Mouse (Mus musculus) natural killer cell, adult 2 months (primary cell): ENCODE results near the gene Psmd4.
"Not testable (repeated sequence)": the region's sequence is repeated elsewhere in the genome, so short reads cannot be mapped to it uniquely, and the experiment has no call there.

Experiments
- DNase-seq, 2 experiments: peaks; one replicate each; pipeline ENCODE4 v3.0.0; 2022; ENCODE audit warnings: low spot score in 2 of 2

The Psmd4 gene

GRCm38 (mm10) chr3:95024551-95024950 lies 17.9 kb downstream of the Psmd4 start:
- DNase-seq, result no peak

DNA sequence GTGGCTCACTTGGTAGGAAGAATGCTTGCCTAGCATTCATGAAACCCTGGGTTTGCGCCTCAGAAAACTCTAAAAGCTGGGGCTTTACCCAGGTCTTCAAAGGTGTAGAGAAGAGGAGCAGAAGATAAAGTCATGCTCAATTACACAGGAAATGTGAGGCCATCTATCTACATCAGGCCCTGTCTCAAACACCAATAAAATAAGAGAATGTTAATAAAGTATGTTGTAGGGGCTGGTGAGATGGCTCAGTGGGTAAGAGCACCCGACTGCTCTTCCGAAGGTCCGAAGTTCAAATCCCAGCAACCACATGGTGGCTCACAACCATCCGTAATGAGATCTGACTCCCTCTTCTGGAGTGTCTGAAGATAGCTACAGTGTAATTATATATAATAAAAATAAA lies 21.5 kb downstream of the Psmd4 start:
- DNase-seq, result not testable (repeated sequence)

DNA sequence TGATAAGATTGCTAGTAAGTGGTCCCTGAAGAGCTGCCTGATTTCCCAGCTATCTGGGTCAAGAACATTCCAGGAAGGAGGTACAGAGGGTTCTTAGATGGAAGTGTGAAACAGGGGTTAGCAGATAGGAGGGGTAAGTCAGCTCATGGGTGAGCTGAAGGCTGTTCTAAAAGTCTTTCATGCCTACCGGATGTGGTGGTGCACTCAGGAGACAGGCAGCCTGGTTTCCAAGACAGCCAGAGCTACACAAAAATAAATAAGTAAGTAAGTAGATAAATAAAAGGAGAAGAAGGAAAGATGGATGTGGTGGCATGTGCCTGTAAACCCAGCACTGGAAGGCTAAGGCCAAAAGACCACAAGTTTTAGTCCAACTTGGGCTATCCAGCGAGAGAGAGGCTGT lies 23.7 kb downstream of the Psmd4 start:
- DNase-seq, result no peak

DNA sequence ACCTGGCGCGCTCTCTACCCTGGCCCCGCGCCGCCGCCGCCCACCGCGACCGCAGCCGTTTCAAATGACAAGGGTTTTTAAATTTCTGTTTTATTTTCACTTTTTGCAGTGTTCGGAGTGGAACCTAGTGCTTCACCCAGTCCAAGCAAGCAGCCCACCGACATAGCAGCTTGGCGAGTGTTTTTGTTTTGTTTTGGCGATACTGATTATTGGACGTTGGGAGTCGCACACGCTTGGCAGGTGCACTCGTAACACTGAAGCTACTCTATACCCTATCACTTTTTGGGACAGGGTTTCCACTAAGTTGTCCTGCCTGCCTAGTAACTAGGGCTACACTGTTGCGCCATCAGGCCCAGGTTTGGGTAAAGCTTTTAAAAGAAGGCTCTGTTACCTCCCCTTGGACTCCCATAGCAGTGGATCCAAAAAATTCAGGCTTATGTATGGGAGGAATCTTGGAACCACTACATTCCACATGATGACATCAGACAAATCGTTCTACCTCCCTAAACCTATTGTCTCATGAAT lies 25.8 kb downstream of the Psmd4 start:
- no peak for DNase-seq

DNA sequence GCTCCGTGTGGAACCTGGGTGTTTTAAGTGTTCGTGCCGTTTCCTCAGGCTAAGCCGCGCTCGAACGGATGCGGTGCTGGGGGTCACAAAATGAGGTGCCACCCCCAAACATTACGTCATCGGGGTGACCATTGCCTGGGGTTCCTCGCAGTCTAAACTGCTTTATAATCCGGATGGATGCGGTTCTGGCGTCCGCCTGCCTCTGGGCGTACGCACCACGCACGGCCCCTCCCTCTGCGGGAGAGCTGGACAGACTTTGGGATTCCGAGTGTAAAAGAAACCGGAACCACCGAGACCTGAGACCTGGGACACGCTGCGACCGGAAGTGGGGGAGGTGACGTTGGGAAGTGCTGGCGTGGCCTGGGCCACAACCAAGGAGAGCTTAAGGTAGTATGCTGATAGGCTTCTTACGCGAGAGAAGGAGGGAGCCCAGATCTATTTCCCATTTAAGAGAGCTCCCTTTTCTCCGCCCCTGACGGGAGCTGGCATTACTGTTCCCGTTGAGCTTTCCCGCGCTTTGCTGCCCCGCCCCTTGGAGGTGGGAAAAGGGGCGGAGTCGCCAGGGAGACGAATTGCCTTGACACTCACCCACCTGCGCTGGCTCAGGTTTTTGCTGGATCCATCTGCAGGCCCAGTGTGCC lies 26.4 kb downstream of the Psmd4 start:
- peak; percentile 94 to 95 for DNase-seq

GRCm38 (mm10) chr3:95015337-95015872 lies 27.0 kb downstream of the Psmd4 start, which contains the start of gene Zfp687:
Gene Zfp687, minus strand, starts transcription at chr3:95015448.
- peak; percentile 99 for DNase-seq

DNA sequence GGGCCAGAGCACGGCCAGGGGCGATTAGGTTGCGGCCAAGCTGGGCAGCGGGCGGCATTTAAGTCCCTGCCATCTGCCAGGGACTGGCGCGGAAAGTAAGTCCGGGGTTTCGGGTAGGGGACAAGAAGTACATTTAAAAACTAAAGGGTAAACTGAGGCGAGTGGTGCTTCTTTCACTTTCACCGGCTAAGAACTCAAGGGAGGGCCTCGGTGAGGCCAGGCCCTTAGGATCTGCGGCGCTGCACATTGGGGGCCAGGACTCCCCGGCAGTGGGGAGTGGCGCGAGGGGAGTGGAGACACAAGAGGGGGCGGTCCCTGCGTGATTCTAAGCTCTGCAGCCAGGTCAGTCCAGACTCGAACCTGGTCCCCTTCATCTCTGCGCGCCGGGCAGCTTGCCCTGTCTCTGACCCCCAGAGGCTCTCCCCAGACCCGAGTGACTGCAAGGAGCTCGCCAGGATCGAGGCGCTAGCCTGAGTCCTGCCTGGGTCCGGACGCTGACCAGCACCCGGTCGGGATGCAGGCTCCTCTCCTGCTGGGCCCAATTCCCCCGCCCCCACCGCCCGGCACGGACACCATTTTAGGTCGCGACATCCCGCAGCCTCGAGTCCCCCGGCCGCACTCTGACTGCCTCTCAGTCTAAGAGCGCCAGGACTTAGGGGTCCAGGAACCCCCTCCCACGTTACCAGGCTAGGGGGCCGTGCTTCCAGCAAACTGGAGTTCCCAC lies 27.8 kb downstream of the Psmd4 start:
- DNase-seq, result no peak

GRCm38 (mm10) chr3:95013699-95014427 lies 28.6 kb downstream of the Psmd4 start:
- DNase-seq, result no peak

DNA sequence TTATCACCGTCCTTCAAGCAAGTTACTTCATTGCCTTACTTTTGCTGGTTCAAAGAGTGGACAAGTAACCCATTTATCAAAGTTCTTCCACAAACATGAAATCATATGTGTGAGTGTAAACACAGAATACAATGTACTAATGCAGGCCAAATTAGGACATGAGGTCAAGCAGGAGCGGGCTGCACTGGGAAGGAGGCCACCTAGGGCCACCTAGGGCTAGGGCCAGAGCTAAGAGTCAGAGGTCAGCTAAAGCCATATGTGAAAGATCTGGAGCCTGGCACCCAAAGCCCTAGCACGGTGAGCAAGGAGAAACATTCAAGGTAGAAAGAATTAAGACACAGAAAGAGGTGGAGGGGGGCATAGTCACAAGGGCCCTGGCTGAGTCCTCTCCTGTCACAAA lies 29.4 kb downstream of the Psmd4 start:
- DNase-seq, result no peak

DNA sequence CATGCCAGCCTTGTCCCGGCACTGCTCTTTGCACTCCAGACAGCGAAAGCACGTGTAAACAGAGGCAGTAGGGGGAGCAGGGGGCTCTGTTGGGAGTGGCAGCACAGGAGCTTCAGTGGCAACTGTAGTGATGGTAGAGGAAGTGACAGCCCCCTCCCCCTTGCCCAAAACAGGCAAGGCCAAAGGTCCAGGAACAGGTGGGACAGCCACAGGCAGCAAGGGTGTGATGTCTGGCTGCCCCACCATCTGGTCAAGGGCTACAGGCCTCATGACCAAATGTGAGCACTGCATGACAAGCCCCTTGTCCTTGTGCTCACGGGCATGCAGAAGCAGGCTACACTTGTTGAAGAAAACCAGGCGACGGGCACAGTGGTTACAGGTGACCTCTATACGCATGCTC lies 32.0 kb downstream of the Psmd4 start:
- no peak for DNase-seq

DNA sequence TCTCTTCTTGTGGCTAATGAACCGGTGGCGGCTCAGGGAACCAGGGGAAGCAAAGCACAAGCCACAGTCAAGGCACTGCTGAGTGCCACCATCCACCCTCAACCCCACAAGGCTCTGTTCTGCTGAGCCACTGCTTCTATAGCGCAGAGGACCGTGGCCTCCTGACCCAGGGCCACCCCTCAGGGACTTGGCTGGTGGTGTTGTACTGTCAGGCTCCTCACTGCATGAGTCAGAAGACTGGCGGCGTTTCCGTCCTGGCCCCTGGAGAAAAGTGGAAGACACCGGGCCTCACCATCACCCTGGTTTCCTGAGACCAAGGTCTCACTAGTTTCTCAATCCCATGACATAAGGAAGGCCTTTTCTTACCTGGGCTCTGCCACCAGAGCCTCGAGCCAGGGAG lies 34.7 kb downstream of the Psmd4 start:
- DNase-seq, result no peak

- no peak for DNase-seq
Measured at GRCm38 (mm10) chr3:95005651-95006050, 36.8 kb downstream of the Psmd4 start.

GRCm38 (mm10) chr3:95003273-95003672 lies 39.1 kb downstream of the Psmd4 start:
- no peak for DNase-seq

- no peak for DNase-seq
Measured at GRCm38 (mm10) chr3:95002569-95002968, 39.8 kb downstream of the Psmd4 start.

- peak; percentile 81 to 86 for DNase-seq
Measured at GRCm38 (mm10) chr3:94996946-94997345, 45.5 kb downstream of the Psmd4 start.

GRCm38 (mm10) chr3:94989159-94989761 lies 53.2 kb downstream of the Psmd4 start:
- DNase-seq, result no peak

DNA sequence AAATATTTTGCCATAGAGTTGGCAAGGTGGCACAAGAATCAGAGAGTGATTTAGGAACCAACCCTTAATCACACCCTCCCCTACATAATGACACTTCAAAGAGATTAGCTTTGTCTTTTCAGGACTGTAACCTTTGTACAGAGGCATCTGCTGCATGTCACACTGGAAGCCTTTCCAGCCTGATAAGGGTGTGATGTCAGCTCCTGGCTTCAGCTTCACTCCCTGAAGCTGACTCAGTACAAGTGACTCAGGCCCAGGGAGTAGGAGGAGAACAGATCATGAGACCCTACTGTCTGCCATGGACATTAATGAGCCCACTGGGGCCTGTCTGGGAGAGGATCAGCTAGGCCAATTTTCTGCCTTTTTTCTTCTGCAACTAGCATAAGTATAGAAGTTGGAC lies 54.8 kb downstream of the Psmd4 start:
- DNase-seq, result no peak

DNA sequence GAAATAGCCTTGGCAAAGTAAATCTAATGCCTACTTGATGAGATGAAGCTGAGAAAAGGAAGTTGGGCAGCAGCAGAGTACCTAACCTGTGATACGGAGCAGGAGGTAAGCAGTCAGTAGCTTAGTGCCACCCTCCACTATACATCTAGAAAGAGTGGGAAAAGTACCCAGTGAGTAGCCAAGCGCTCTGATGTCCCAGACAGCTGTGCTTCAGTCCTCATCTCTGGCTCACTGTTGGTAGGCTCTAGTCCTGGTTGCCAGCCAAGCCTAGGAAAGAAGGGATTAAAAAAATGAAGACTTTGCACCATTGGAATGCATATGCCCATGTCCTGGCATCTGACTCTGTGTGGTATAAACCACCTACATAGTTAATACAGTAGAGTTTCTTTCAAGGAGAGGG lies 56.9 kb downstream of the Psmd4 start:
- DNase-seq, result no peak

DNA sequence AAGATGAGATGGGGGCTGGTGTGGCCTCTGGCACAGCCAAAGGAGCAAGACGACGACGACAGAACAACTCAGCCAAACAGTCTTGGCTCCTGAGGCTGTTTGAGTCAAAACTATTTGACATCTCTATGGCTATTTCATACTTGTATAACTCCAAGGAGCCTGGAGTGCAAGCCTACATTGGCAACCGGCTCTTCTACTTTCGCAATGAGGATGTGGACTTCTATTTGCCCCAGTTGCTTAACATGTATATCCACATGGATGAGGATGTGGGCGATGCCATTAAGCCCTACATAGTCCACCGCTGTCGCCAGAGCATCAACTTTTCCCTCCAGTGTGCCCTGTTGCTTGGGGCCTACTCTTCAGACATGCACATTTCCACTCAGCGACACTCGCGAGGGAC lies 58.1 kb downstream of the Psmd4 start:
- no peak for DNase-seq
